Mouse (Mus musculus): Measurements from ENCODE around the gene Slc22a18.
A peak's percentile ranks its signal among the peaks of the same experiment; 100 is the strongest.

Slc22a18 gene

DNA sequence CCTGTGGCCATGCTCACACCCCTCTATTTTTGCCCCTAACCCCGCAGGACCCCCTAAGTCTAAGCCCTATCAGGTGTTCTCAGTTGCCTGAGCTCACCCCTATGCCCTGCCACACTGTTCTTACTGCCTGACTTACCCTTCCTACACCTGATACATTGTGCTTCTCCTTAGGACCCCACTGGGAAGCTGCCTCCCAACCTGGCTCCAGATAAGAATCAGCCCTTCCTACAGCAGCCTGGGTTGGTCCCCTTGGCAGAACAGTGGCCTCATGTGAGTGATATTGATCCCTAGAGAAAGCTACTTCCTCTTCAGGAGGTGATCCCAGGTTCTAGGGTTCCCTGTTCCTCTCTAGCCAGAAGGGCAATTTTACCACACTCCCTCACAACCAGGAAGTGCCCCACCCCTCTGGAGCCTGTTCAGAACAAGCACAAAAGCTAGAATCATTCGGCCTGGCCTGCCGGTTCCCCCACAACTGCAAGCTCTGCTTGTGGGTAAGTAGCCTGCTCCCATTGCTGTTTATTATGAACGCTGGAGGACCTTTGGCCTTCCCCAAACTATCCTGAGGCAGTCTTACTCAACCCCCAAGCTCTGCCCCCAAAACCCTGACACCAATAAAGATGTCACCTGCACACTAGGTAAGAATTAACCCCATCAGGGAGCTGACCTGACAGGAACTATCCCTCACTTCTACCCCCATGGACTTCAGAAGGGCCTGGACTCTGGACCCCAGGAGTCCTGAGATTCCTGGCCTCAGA lies at the start of gene Slc22a18:
TSS of gene Slc22a18 (plus strand) at position 390 of the 755 bp plus-strand sequence.
- DNase-seq: no peak

DNA sequence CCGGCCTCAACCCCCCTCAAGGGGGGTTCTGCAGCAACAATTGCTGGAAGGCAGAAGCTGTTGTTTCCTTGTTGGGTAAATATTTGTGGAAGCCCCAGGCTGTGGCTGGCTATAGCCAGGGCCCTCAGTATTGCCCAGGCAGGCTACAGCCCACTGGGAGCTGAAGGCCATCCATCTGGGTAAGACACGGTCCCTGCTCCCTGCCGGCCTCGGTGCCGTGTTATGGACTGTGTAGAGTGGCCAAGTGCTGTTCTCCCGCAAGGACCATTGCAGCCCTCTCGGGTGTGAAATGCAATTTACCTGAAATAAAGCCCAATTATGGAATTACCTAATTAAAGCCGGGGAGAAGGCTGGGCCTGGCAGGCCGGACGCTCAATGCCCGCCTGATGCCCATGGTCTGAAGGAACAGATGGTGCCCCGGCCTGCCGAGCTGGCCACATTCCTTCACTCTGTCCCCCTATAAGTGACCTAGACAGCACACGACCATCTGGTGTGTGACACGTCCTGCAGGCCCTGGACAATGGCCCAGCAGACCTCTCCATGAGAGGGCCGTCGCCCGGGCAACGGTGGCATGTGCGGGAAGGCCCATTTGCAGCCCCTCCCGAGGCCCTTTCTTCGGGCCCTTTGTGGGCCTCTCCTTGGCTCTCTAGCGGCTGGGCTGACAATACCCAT lies 45.3 kb upstream of the Slc22a18 start:
- DNase-seq: no peak

DNA sequence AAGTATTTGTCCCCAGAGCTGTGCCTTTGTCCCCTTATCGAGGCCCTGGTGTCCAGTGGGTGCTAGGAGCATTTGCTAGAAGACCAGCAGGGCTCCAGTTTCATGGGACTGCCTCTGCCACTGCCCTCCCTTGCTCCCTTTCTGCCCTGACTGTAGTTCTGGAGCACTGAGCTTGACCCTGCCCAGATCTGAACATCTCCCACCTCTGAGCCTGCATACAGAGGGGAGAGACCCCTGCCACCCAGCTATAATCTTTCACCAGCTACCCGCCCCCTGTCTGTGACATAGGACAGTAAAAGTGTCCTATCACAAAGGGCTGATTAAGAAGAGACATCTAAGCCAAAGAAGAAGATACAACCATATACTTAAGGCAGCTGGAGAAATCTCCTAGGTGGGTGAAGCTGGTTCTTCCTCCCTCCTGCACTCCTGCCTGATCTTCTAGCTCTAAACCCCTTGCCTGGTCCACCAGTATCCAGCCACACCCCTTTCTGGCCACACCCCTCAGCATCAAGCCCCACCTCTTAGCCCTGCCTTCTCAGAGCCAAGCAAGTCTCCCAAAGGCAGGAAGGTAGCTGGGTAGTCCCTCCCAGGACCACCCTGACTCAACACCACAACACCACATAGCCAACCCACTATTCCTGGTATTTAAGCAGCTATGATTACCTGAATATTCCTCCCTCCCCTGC lies 44.6 kb upstream of the Slc22a18 start:
- DNase-seq: no peak

DNA sequence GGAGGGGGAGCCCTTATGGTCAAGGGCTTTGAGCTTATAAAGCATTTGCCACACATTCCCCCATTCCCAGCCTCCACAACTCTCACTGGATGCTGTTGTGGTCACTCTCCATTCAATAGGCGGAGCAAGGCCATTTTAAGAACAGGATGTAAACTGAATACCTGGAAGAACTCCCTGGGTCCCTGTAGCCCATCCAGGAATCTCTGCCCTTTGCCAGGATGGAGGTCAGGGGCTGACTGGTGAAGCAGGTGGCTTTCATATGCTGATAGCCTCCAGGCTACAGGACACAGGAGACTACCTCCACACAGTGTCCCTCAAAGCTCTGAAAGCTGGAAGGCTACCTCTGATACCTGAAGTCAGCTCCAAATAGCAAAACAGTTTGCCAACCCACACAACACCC lies 40.9 kb upstream of the Slc22a18 start:
- DNase-seq: no peak

DNA sequence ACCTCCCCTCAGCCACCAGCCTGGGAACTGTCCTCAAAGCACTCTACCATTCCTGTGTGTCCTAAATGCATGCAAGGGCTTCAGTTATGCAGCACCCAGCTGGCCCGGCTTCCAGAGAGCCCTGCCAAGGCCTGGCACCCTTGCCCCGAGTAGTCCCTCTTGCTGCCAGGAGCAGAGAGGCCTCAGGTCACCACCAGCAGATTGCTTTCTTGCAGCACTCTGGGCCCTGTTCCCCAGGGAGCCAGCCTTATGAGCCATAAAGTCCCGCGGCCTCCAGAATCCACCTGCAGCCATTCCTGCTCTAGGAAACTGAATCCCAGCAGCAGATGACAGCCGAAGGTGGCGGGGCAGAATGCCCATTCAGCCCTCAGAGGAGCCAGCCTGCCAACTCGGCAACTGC lies 40.2 kb upstream of the Slc22a18 start:
- no peak for DNase-seq

DNA sequence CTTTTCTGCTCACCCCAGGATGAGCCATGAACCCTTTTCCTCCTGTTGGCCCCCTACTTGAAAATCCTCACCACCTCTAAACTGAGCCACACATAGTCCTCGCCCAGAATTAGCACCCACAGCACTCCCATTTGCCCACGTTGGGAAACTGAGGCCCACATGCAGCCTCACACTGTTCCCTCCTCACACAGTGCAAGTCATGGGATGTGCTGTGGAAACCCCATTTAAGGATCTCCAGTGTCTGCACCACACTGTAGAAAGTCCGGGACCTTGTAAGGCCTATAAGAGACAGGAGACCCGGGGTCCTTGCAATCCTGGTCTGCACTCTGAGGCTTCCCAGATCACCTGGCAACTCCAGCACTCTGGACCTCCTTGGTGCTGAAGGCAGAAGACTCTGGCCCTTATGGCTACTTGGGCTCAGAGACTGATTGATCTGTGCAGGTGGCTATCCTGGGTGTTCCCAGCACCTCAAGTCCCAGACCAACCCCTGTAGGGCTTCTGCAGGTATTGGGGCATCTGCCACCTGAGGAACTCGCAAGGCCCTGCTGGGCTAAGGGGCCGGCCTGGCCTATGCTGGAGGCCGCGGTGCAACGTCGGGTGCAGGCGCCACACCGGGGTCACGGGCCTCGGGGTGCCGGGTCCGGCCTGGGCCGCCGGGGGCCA lies 36.2 kb upstream of the Slc22a18 start:
- no peak for DNase-seq

DNA sequence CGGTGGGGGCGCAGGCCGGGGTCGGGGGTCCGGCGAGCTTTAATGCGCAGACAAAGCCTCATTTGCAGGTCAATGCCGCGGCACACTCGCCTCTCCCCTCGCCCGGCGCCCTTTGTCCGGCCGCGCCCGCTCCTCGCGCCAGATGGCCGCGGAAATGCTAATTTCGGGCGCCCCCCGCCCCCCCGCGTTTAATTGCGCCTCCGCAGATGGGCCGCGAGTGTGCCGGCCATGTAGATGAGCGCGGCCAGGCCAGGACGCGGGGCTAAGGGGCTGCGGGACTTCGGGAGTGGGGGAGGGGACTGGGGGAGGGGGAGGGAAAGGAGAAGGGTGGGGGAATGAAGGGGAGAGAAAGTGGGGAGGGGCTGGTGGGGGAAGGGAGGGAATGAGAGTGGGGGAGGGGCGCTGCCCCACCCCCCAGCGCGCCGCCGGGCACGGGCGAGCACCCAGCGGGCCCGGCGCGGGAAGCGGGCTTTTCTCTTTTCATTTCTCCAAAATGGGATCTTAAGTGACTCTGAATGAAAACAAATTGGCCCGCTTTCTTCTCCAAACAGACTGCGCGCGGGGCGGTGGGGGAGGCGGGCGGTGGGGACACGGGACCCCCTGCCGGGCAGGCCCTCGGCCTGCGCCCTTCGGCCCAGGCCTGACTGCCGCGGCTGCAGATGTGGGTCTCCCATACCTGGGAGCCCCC lies 35.5 kb upstream of the Slc22a18 start:
- no peak for DNase-seq

DNA sequence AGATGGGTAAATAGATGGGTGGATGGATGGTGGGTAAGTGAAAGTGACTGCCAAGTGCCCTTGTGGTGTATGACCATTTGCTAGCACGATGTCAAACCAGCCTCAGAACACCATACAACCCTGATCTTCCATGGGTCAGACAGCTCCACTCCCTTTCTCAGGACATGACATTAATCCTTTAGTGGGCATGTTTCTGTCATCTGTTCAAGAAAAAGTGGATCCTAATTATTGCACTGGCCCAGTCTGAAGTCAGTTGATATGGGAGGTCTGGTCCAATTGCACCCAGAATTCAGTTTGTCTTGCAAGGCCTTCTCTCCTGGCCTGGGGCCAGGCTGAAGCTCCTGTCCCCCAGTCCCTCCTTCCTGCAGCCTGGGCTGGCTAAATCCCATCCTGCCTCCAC lies 34.6 kb upstream of the Slc22a18 start:
- DNase-seq: no peak

DNA sequence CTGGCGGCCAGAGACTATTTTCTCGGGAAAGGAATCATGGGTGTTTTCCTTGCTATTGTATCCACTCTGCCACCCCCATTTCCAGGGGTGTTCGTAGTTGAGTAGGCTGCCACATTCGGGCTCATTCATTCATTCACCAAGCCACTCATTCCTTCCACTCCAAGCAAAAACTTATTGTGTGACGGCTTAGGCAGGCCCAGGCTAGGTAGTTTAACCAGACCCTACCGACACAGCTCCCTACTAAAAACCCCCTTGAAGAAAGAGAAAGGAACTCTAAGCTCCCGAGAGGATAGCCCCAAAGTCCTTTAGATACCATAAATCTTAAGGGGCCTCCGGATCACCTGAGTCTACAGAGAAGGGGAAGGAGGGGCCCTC lies 29.0 kb upstream of the Slc22a18 start:
- no peak for DNase-seq

DNA sequence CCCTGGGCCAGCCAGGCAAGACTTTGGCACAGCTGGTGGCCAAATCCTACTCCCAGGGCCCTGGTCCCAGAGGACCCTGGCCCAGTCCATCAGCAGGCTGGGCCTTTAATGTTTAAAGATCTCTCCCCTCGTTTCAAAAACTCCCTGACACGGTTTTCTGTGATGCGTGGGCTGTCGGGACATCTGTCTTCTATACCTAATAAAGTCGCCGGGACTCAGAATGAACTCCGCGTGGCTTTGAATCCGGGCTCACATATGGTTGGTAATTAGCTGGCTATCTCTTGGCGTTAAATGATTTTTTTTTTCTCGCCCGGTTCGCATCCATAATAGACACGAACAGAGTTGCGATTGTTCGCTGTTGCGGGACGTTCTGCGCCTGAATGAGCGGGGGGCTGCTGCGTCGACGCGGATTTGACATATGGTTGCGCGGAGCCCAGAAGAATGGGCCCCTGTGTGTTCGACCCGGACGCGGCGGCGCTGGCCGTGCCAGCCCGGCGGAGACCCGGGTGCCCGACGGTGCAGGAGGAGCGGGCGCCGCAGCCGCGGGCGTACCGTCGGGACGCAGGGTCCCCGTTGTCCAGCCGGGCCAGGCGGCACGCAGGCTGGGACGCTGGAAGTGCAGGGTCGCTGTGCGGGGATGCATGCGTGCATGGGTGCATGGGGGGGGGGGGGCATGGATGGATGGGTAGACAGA lies 28.4 kb upstream of the Slc22a18 start:
- DNase-seq: no peak

DNA sequence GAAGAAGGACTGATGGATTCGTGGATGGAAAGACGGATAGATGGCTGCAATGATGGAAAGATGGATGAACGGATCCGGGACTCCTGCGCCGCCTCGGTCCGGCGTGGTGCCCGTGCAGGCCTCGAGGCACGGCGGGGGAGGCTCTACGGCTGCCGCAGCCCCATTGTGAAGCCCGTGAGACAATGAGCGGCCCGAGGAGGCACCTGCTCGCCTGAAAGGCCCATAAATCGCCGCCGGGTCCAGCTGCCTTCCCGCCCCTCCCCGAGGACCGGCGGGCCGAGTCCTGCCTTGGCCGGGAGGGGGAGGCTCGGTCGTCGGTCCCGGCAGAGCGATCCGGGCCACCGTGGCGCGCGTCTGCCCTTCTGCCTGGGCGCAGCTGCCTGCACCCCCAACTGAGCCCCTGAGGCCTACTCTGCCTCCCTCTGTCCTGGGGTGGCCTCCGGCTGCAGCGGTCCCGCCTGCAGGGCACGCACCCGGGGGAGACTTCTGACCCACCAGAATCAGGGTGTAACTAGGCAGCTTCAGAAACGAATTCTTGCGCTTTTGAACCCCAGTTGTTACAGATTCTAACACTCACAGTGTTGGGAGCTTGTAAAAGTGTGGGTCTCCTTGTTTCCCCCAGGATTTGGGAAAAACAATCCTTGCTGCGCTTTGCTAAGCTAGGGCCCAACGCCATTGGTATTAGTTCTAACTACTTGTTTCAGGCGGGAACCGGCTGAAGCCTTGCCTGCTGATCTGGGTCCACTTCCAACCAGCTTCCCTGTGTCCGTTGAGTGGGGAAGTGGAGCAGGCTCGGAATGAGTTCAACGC lies 27.7 kb upstream of the Slc22a18 start:
- no peak for DNase-seq

DNA sequence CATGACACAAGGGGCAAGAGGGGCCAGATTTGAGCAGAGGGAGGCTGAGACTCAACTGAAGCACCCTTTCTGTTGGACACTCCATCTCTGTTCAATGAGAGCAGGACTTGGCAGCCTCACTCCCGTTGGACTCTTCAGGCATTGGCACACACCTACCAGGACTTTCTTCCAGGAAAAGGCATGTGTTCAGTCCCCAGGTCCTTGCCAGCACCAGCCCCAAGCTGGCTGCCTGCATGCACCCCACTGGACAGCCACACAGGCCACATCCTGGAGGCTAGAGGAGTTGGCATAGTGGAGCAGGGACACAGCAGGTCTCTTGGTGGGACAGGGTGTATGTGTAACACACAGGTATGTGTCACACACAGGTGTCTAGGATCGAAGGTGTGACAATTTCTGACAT lies 26.4 kb upstream of the Slc22a18 start:
- no peak for DNase-seq

DNA sequence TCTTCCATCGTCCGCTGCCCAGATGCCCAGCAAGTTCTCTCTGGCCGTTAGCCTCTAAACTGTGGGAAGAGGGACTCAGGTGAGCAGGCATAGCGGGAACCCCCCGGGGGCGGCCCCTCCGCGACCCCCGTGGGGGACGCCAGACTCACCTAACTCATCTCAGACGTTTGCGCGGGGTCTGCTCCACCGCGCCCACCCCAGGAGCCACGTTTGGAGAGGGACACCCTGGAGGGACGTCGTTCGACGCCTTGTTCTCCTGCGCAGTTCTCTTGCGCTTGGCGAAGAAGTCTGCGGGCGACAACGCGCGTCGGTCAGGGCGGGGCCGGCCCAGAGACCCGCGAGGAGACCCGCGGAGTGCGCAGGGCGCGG lies 14.6 kb upstream of the Slc22a18 start:
- no peak for DNase-seq

DNA sequence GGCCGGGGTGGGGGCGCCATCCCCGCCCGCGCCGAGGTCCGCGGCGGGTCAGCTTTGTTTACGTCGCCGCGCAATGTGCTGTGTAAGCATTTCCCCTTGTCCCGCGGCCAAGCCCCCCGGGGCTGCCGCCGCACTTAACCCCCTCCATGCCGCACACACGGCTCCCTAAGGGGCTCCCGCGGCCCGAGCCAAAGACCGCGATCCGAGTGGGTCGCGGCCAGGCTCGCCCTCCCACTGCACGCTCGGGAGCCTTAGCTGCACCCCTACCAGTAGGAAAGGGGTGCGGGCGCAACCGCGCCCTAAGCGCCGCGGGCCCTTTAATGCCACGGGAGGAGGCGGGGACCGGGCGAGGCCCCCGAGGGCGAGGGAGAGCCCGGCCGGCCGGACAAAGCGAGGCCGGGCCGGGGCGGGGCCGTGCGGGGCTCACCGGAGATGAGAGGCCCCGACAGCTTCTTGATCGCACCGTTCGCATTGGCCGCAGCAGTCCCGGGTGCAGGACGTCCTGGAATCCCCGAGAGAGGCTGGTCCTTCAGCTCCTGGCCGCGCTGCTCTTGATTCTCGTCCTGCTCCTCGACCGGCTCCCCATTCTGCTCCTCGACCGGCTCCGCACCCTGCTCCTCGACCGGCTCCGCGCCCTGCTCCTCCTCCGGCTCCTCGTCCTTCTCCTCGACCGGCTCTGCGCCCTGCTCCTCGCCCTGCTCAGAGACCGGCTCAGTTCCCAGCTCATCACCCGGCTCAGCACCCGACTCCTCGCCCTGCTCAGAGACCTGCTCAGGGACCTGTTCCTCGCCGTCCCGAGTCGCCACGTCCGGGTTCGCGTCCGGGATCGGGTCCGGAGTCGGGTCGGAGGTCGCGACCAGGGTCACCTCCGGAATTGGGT lies 14.0 kb upstream of the Slc22a18 start:
- DNase-seq: peak; percentile 27

DNA sequence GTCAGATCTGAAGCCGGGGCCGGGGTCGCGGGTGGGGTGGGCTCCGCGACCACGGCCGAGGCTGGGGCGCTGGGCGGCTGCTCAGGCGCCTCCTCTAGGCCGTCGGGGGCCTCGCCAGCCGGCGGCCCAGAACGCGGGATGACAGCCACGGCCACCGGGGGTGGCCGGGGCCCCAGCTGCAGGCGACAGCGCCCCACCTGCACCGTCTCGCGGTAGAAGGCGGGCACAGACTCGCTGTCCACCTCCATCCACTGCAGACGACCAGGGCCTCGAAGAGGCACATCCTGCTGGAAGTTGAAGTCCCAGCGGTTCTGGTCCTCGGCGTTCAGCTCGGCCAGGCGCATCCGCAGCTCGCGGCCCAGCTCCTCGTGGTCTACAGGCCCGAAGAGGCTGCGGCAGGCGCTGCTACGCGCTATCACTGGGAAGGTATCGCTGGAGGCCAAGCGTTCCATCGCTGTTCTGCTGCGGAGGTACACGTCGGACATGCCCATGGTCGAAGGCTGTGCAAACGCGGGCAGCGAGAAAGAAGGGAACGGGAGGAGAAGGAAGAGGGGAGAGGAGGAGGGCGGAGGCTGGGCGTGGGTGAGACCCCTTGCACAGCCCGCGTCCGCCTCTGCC lies 13.2 kb upstream of the Slc22a18 start:
- no peak for DNase-seq

DNA sequence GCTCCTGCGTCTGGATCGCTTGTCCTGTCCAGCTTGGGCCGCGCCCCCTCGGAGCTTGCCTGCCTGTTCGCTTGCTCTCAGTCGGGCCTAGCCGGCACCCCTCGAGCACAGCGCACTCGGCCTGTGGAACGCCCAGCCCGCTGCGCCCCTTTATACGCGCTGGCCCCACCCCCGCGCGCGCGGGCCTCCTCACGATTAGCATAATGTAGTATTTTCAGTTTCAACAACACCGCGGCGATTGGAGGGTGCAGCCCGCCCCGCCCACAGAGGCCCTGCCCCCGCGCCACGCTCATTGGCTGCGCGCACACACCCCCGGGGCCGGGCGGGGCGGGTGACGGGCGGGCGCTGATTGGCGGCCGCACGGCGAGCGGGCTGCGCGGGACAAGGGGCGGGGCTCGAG lies 12.7 kb upstream of the Slc22a18 start, which contains the start of gene Cdkn1c:
TSS of gene Cdkn1c (minus strand) at position 177 of the 400 bp plus-strand sequence.
- DNase-seq: peak; percentile 93

DNA sequence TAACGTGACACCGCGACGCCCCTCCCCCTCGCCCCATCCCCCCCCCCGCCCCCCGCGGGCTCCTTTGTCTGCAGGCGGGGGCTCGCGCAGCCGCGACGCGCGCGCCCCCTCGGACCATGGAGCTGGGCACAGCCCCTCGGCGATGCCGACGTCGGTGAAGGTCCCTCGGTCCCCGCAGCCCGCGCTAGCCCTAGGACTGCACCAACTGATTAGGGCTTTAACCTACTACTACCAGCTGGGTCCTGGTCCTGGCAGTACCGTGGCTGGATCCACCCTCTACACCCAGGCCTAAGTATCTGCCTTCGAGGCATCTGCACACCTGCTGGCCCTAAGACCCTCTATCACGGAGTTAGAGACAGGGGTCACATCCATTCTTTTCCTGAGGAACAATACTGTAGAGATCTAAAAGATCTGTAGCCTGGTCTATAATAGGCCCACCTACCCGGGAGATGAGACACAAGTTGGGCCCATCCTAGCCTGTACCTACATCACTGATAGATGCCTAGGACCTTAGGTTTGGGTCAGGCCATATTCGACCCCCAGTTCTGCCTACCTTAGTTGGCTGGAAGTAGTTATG lies 12.2 kb upstream of the Slc22a18 start:
- no peak for DNase-seq

DNA sequence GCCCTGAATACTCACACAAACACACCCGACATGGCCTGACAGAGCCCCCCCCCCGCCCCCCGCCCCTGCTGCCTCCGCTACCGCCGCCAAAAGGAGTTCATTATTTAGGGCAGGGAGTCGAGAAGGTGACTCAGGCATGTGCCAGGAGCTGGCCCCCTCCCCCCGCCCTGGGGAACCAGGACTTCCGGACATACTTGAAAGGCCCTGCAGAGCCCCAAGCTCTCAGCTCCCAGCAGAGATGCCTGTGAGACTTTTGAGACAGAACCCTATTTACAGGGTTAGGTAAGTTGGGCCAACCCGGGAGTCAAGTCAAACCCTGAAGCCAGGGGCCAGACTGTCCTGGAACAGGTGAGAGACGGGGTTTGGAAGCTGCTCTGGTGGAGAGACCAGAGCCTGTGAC lies 11.6 kb upstream of the Slc22a18 start:
- peak; percentile 31 for DNase-seq

DNA sequence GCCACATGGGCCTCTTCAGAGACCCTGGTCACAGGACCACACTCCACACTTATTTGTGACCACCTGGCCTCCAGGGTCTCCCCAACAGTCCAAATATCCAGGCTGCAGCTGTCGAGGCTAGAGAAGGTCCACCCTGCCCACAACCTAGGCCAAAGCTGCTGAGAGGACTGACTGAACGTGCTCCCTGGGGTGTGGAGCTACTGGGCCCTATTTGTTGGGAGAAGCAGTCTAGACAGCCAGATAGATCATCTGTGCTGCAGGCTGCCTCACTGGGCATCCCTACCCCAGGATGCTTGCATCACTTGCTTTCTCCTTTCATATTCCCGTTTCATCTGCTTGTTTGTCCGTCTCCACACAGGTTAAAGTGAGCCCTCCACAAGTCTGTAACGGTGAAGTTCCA lies 11.0 kb upstream of the Slc22a18 start:
- no peak for DNase-seq

Data from thymus, postnatal 14 days (tissue).